Mouse (Mus musculus) spleen, postnatal 14 days (tissue): Measurements from ENCODE around the gene Cyp27a1.

Experiments used
- DNase-seq, 2 experiments: peaks; one replicate each; pipeline ENCODE4 v3.0.0; 2021 to 2022; ENCODE audit warnings: low spot score in 2 of 2

Cyp27a1 gene

GRCm38 (mm10) chr1:74713099-74713858 lies at the start of gene Cyp27a1:
Gene Cyp27a1 (plus strand): TSS chr1:74713574.
- DNase-seq = no peak

DNA sequence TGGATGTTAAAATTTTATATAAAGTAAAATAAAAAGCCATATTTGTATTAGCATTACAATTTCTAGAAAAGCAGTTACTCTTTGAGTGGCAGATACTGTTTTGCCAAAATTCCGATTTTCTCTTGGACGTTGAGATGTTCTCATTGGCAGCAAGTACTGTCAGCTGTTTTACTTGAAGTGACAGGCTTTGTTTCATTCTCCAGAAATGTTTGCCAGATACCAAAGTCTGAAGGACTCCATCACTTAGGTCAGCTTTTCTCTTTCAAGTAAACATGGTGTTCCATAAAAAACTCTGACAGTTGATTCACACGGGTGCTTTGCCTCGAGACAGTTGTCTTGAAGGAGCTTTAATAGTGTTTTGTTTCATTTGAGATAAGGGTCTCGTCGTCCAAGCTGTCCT lies 48.2 kb upstream of the Cyp27a1 start:
- no peak for DNase-seq

GRCm38 (mm10) chr1:74668371-74668770 lies 45.0 kb upstream of the Cyp27a1 start:
- no peak for DNase-seq

GRCm38 (mm10) chr1:74672731-74673130 lies 40.6 kb upstream of the Cyp27a1 start:
- DNase-seq = no peak

DNA sequence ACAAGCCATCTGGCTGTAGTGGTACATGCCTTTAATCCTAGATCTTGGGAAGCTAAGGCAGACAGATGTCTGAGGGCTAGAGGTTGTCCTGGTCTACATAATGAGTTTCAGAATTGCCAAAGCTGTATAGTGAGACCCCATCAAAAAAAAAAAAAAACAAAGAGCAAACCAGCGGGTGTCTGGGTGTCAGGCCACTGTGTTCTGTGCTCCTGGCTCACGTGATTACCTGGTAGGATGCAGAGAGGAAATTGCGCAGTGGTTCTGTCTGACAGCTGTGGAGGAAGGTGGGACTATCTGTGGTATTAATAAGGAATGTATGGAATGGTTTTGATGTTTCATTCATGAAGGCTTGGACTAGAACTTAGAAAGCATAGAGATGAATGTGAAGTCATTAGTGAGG lies 36.5 kb upstream of the Cyp27a1 start:
- DNase-seq = no peak

- DNase-seq = no peak
Observed at GRCm38 (mm10) chr1:74677843-74678242, 35.5 kb upstream of the Cyp27a1 start.

DNA sequence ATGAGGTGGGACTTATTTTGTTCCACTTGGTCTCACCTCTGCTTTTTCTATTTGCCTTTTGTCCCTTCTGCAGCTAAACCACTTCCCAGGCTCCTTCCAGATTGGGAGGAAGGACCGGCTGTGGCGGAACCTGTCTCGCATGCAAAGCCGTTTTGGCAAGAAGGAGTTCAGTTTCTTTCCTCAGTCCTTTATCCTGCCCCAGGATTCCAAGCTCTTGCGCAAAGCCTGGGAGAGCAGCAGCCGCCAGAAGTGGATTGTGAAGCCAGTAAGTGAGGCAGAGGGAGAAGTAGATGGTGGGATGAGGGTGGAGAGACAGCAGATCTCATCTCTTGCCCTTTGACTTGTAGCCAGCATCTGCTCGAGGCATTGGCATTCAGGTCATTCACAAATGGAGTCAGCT lies 26.2 kb upstream of the Cyp27a1 start:
- no peak for DNase-seq

GRCm38 (mm10) chr1:74693891-74694583 lies 19.3 kb upstream of the Cyp27a1 start:
- DNase-seq = no peak

- DNase-seq = no peak
Observed at GRCm38 (mm10) chr1:74695836-74696235, 17.5 kb upstream of the Cyp27a1 start.

DNA sequence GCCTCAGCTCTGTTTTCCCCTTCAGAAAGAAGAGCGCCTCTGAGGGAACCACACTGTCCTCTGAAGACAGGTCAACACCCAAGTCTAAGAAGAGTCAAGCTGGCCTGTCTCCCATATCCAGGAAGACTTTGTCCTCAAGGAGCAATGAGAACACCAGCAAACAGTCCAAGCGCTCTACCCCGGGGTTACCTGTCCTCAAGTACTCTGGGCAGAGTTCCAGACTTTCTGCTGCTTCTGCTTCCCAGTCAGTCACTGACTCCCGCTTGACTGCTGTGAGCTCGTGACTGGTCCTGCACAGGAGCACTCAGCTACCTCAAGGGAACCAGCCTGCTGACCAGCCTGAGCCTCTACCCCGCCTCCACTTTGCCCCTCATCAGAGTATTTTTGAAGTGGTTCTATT lies 16.0 kb upstream of the Cyp27a1 start:
- DNase-seq = no peak

- no peak for DNase-seq
Observed at GRCm38 (mm10) chr1:74698353-74698752, 15.0 kb upstream of the Cyp27a1 start.

DNA sequence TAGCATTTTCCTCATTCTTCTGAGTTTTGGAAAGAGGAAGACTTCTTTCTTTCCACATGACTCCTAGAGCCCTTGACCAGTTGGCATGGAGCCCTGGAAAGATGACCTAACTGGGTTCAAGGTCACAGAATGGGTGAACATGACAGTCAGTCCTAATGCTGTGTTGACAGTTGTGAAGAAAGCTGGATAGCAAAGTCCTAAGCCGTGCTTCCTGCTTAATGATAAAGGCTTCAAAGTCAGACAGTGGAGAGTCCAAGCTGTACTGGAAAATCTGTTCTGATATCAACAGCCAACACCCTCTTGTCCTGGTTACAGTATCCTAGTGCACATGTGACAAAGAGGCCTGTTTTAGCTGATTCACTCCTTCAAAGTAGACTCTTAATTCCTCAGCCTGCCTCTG lies 14.6 kb upstream of the Cyp27a1 start:
- DNase-seq = no peak

DNA sequence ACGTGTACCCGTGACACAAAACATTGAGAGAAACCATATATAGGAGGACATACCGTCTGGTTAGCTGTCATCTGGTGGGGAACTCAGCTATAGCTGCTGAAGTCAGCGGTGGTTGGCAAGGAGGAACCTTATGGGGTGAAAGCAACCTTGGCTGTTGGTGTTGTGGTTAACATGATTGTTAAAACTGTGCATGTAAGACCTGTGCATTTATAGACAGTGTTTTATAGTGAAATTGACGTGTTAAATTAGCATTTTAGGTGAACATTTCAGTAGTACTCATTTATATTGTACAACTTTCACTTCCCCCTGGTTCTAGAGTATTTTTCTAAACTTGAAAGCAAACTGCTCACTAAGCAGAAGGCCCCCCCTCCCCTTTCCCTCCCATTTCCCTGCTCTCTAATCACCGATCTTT lies 11.2 kb upstream of the Cyp27a1 start:
- no peak for DNase-seq

GRCm38 (mm10) chr1:74704156-74704555 lies 9.2 kb upstream of the Cyp27a1 start:
- no peak for DNase-seq

DNA sequence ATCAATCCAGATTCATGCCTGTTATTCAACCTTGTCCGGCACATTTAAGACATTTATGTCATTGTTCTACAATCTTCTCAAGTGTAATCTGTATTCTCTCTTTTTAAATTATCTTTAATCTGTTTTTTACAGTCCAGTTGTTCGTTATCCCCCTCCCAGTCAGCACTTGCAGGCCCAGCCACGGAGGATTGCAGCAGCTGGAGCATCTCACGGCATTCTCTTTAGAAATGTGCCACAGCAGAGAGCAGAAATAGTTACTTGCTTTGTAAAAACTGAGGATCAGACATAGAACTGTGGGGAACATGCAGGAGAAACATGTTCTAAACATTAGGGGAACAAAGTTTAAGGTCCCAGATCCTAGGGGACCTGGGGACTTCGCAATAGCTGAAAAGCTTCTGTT lies 8.4 kb upstream of the Cyp27a1 start:
- DNase-seq = no peak

DNA sequence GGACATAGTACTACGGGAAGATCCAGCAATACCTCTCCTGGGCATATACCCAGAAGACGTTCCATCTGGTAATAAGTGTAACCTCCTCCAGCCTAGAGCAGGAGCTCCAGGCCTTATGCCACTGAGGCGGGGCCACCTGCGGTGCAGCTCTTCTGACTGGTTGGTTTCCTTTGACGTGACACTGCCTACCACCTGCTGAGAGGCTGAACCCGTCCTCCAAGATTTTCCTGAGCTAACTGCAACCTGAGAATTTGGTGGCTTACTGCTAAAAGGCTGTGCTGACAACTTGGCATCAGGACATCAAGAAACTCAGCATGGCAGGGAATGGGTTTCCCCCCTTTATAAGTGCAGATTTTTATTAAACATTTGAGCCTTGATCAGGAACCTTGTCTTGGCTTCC lies 3.8 kb upstream of the Cyp27a1 start:
- DNase-seq = no peak

- no peak for DNase-seq
Observed at GRCm38 (mm10) chr1:74712046-74712445, 1.3 kb upstream of the Cyp27a1 start.

DNA sequence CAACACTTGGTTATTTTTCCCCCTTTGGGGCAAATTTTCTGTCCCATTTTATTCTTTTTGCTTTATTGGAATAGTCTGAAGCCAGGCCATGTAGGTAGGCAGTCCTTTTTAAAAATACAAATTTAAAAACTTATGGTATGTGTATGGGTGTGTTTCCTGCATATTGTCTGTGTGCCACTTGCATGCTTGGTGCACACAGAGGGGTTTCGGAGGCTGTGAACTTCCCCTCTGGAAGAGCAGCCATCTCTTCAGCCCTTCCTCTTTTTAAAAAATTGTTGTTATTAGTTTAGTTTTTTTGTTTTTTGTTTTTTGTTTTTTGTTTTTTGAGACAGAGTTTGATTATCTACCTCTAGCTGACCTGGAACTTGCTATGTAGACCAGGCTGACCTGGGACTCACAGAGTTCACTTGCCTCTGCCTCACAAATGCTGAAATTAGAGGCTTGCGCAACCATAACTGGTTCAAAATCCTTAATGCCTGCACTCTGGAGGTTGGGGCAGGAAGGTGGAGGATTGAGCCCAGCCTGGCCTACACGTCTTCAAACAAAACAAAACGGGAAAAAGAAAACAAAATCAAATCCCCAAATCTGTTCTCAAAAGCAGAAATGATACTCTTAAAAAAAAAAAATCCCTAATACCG lies 794 bp upstream of the Cyp27a1 start:
- DNase-seq = no peak

DNA sequence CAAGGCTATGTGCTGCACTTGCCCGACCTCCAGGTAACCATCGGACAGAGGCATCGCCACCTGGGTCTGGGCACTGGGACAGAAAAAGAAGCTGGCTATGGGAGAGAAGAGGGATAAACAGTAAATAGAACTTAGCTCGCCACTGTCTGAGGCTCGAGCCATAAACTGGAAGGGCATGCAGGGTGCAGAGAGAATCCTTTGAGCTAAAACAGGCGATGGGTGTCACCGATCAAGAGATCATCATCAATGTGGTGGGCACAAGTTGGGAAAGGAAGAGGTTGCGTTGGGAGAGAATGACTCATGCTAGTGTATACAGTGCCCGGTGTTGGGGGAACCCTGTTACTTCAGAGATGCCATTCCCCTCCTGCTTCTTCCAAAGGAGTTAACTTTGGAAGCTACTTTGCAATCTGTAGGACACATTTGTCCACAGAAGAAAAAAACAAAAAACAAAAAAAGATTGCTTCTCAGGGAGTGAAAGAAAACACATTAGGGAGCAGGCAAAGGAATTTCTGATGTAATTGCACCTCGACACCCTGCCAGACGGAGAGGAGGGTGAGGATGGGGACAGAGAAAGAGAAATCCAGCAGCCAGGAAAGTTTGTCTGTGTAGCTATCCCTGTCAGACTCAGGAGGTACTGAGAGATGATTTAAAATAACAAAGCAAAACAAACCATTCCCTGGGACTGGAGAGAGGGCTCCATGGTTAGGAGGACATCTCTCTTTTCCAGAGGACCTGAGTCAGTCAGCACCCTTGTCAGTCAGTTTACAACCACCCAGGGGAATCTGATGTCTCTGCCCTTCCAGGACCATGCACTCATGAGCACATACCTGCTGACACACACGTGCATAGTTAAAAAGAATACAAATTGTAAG lies 721 bp downstream of the Cyp27a1 start:
- no peak for DNase-seq

DNA sequence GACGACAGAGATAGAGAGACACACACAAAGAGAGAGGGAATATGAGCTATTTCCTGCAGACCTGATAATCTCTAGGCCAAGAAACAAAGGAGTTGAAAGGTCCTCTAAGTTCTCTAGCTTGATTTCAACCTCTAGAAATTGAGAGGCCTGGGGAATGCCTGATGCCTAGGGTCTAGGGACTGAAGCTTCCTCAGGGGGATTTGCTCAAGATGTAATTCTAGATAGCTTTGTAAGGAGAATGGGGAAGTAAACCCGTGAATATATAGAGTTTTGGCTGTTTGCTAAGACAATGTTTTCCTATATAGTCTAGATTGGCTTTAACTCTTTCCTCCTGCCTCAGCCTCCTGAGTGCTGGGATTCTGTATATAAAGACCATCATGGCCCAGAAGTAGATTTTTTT lies 1.6 kb downstream of the Cyp27a1 start:
- DNase-seq = no peak

- DNase-seq = no peak
Observed at GRCm38 (mm10) chr1:74715468-74715867, 2.1 kb downstream of the Cyp27a1 start.

GRCm38 (mm10) chr1:74715886-74716285 lies 2.5 kb downstream of the Cyp27a1 start:
- no peak for DNase-seq
